Mouse (Mus musculus): ENCODE data around the gene Pam. TPM values are rescaled to one million over a fixed set of nuclear protein-coding genes. Genes with fewer than 3 reads are reported as not detected.
"Not testable (repeated sequence)": the region's sequence is repeated elsewhere in the genome, so short reads cannot be mapped to it uniquely, and the experiment has no call there.

The Pam gene
- polyA plus RNA-seq, 1 experiment, result 67.3 TPM

- Histone ChIP-seq H3K27me3 (ENCODE audit: control insufficient read depth, insufficient read depth, low read length) (no peaks in the 10 kb centered on the region), H3K36me3 (ENCODE audit: control insufficient read depth, insufficient read depth, low read length) (no peaks in the 10 kb centered on the region), H3K4me3 (ENCODE audit: control insufficient read depth, insufficient read depth, low read length) (no peak overlapping the region), H3K4me1 (replicated peaks; ENCODE audit: control insufficient read depth, insufficient read depth, low read length) (no peaks in the 10 kb centered on the region; the same call in 1 of the 2 replicates), H3K27ac (ENCODE audit: control insufficient read depth, insufficient read depth, low read length) (no peak overlapping the region)
- TF ChIP-seq CTCF (IDR thresholded peaks at IDR 0.05; ENCODE audit: borderline replicate concordance, control insufficient read depth, extremely low read depth, insufficient read depth, low read length, poor library complexity) (no peak), POLR2A (IDR thresholded peaks at IDR 0.05; ENCODE audit: control insufficient read depth, extremely low read depth, insufficient read depth, low read length, poor library complexity) (no peak)
- DNase-seq, result no peak
- 94% methylated on average over 4 of the region's 4 CpGs for WGBS
Measured at GRCm38 (mm10) chr1:97958759-97959158, 136.7 kb downstream of the Pam start.

DNA sequence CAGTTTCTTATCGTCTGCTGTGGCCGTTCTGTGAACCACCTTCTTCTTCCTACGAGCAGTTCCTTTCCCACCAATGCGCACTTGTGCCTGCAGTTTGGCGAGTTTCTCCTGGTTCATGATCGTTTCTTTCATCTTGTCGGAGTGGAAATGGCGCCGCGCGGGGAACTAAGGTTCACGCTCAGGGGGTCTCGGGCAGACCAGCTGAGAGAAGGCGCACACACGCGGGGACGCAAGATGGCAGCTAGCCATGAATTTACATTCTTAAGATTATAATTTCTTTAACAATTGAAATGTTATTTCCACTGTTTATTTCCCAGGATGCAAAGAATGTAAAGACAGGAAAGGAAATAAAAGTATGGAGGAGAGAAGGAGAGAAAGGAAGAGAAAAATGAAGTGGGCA lies 146.2 kb downstream of the Pam start:
- not testable (repeated sequence) for H3K4me3 ChIP-seq (ENCODE audit: control insufficient read depth, insufficient read depth, low read length); DNase-seq; H3K4me1 ChIP-seq (replicated peaks; ENCODE audit: control insufficient read depth, insufficient read depth, low read length); H3K27ac ChIP-seq (ENCODE audit: control insufficient read depth, insufficient read depth, low read length); H3K27me3 ChIP-seq (ENCODE audit: control insufficient read depth, insufficient read depth, low read length); H3K36me3 ChIP-seq (ENCODE audit: control insufficient read depth, insufficient read depth, low read length)
- 96% methylated on average over 17 of the region's 17 CpGs for WGBS

GRCm38 (mm10) chr1:97947100-97947499 lies 148.3 kb downstream of the Pam start:
- Histone ChIP-seq H3K27ac (ENCODE audit: control insufficient read depth, insufficient read depth, low read length) (no peak overlapping the region), H3K36me3 (ENCODE audit: control insufficient read depth, insufficient read depth, low read length) (no peaks in the 10 kb centered on the region), H3K4me1 (replicated peaks; ENCODE audit: control insufficient read depth, insufficient read depth, low read length) (no peaks in the 10 kb centered on the region), H3K27me3 (ENCODE audit: control insufficient read depth, insufficient read depth, low read length) (no peaks in the 10 kb centered on the region), H3K4me3 (ENCODE audit: control insufficient read depth, insufficient read depth, low read length) (no peak overlapping the region)
- TF ChIP-seq POLR2A (IDR thresholded peaks at IDR 0.05; ENCODE audit: control insufficient read depth, extremely low read depth, insufficient read depth, low read length, poor library complexity) (no peak), CTCF (IDR thresholded peaks at IDR 0.05; ENCODE audit: borderline replicate concordance, control insufficient read depth, extremely low read depth, insufficient read depth, low read length, poor library complexity) (no peak)
- DNase-seq, result no peak
- WGBS, result 90% methylated on average over 3 of the region's 3 CpGs

DNA sequence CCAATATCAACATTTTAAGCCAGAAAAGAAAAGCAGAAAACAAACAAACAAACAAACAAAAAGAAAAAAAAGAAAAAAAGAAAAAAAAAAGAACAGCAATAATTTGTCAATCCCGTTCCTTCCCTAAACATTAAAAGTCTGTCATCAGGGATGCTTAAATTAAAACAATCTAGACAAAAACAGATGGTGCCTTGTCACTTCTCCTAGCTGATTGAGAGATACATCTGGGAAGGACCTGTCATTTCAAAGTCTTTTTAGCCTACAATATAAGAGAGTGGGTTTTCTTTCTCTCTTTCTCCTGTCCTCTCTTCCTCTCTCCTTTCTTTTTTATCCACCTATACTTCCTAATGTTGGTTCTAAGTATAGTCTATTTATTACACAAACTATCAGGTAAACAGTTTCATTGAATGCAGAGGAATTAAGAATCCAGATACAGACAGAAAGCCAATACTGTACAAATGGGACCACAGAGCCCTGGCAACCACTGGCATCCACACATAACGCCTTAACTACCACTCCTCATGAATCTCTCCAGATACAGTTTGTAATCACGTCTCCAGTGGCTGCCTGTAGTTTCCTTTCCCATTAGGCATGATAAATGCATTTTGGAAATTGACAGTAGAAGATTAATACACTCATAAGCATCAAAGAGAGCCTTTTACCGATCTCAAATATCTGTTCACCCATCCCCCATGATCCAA lies 151.4 kb downstream of the Pam start:
- no peaks in the 10 kb centered on the region for H3K27me3 ChIP-seq (ENCODE audit: control insufficient read depth, insufficient read depth, low read length)
- no peak for DNase-seq
- H3K27ac ChIP-seq (ENCODE audit: control insufficient read depth, insufficient read depth, low read length), result no peak overlapping the region
- H3K36me3 ChIP-seq (ENCODE audit: control insufficient read depth, insufficient read depth, low read length), result no peaks in the 10 kb centered on the region
- no peak overlapping the region for H3K4me3 ChIP-seq (ENCODE audit: control insufficient read depth, insufficient read depth, low read length)
- WGBS, result 95% methylated on average over 4 of the region's 4 CpGs
- TF ChIP-seq POLR2A (IDR thresholded peaks at IDR 0.05; ENCODE audit: control insufficient read depth, extremely low read depth, insufficient read depth, low read length, poor library complexity), result no peak
- TF ChIP-seq CTCF (IDR thresholded peaks at IDR 0.05; ENCODE audit: borderline replicate concordance, control insufficient read depth, extremely low read depth, insufficient read depth, low read length, poor library complexity), result no peak
- H3K4me1 ChIP-seq (replicated peaks; ENCODE audit: control insufficient read depth, insufficient read depth, low read length), result no peaks in the 10 kb centered on the region

DNA sequence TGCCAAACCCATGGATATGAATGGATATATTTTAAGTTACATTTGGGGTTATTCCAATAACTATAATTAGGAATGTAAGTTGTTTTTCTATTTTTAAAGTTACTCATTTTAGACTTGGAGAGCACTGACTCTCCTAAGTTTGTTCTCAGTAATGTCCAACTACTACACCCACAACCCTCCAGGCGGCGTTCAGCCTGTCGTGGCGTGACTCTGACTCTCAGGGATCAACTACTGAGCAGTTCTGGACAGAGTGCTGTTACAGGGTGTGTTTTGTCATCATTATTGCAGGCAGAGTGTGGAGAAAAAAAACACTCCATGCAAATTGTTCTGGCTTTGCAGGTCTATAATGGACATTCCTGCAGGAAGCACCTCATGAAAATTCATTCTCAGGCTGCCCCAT lies 152.0 kb downstream of the Pam start:
- 93% methylated on average over 4 of the region's 4 CpGs for WGBS
- no peak overlapping the region for H3K4me3 ChIP-seq (ENCODE audit: control insufficient read depth, insufficient read depth, low read length)
- H3K27ac ChIP-seq (ENCODE audit: control insufficient read depth, insufficient read depth, low read length), result no peak overlapping the region
- no peak for TF ChIP-seq POLR2A (IDR thresholded peaks at IDR 0.05; ENCODE audit: control insufficient read depth, extremely low read depth, insufficient read depth, low read length, poor library complexity)
- no peak for TF ChIP-seq CTCF (IDR thresholded peaks at IDR 0.05; ENCODE audit: borderline replicate concordance, control insufficient read depth, extremely low read depth, insufficient read depth, low read length, poor library complexity)
- H3K4me1 ChIP-seq (replicated peaks; ENCODE audit: control insufficient read depth, insufficient read depth, low read length), result no peaks in the 10 kb centered on the region
- DNase-seq, result no peak
- no peaks in the 10 kb centered on the region for H3K36me3 ChIP-seq (ENCODE audit: control insufficient read depth, insufficient read depth, low read length)
- H3K27me3 ChIP-seq (ENCODE audit: control insufficient read depth, insufficient read depth, low read length), result no peaks in the 10 kb centered on the region

- Histone ChIP-seq H3K27me3 (ENCODE audit: control insufficient read depth, insufficient read depth, low read length) (no peaks in the 10 kb centered on the region), H3K4me1 (replicated peaks; ENCODE audit: control insufficient read depth, insufficient read depth, low read length) (no peaks in the 10 kb centered on the region), H3K27ac (ENCODE audit: control insufficient read depth, insufficient read depth, low read length) (no peak overlapping the region), H3K4me3 (ENCODE audit: control insufficient read depth, insufficient read depth, low read length) (no peak overlapping the region), H3K36me3 (ENCODE audit: control insufficient read depth, insufficient read depth, low read length) (no peaks in the 10 kb centered on the region)
- no peak for DNase-seq
- TF ChIP-seq CTCF (IDR thresholded peaks at IDR 0.05; ENCODE audit: borderline replicate concordance, control insufficient read depth, extremely low read depth, insufficient read depth, low read length, poor library complexity) (no peak), POLR2A (IDR thresholded peaks at IDR 0.05; ENCODE audit: control insufficient read depth, extremely low read depth, insufficient read depth, low read length, poor library complexity) (no peak)
- WGBS, result 95% methylated on average over 2 of the region's 2 CpGs
Measured at GRCm38 (mm10) chr1:97942966-97943365, 152.5 kb downstream of the Pam start.

DNA sequence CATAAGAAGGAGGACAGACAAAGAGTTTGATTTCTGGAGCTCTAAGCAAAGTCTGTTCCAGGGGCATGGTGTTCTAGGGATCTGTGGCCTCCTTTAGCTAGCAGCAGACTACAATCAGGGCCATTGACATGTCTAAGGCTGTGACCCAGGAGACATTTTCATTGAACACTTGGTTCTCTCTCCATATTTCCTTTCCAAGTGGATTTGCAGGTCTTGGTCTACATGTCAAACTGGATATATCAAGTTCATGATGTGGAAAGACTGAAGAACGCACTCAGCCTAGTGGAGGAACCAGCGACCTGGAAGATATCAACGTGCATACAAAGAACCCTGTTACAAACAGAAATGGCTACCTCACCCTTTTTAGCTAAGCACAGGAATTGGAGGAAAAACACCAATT lies 156.9 kb downstream of the Pam start:
- H3K4me3 ChIP-seq (ENCODE audit: control insufficient read depth, insufficient read depth, low read length), result no peak overlapping the region
- WGBS, result 97% methylated on average over 3 of the region's 3 CpGs
- H3K36me3 ChIP-seq (ENCODE audit: control insufficient read depth, insufficient read depth, low read length), result no peaks in the 10 kb centered on the region
- TF ChIP-seq POLR2A (IDR thresholded peaks at IDR 0.05; ENCODE audit: control insufficient read depth, extremely low read depth, insufficient read depth, low read length, poor library complexity) (no peak), CTCF (IDR thresholded peaks at IDR 0.05; ENCODE audit: borderline replicate concordance, control insufficient read depth, extremely low read depth, insufficient read depth, low read length, poor library complexity) (no peak)
- H3K4me1 ChIP-seq (replicated peaks; ENCODE audit: control insufficient read depth, insufficient read depth, low read length), result no peaks in the 10 kb centered on the region
- H3K27ac ChIP-seq (ENCODE audit: control insufficient read depth, insufficient read depth, low read length), result no peak overlapping the region
- no peaks in the 10 kb centered on the region for H3K27me3 ChIP-seq (ENCODE audit: control insufficient read depth, insufficient read depth, low read length)
- no peak for DNase-seq

All from thymus, adult 2 months (tissue).